Mouse (Mus musculus) CH12.LX (cell line): ENCODE measurements at regions not wholly inside any gene's neighbourhood (a gene's known extent, or its start where the extent isn't known, plus 50 kb on each side); places are given as distances from the start of the nearest gene placed in this dataset.

Source experiments
- DNase-seq: peaks from one replicate; pipeline ENCODE4 v3.0.0-alpha.2; 2013; ENCODE audit errors: extremely low read depth
- H3K27ac ChIP-seq: 2 replicates; pipeline ENCODE4 v1.5.1; 2012; ENCODE audit warnings: low read depth, mild to moderate bottlenecking, control low read depth, moderate library complexity; ENCODE audit not compliant: insufficient read depth
- H3K27me3 ChIP-seq: replicated peaks from 2 replicates; pipeline ENCODE3; 2012; ENCODE audit warnings: inconsistent platforms
- H3K36me3 ChIP-seq, 2 experiments: replicated peaks in 1 of 2; 2 replicates each; pipeline versions ENCODE3 to v1.6.1; 2012; ENCODE audit warnings: inconsistent platforms in 1 of 2, low read length in 1 of 2, mild to moderate bottlenecking in 1 of 2, mixed read lengths in 1 of 2, moderate library complexity in 1 of 2; ENCODE audit not compliant: control insufficient read depth in 1 of 2, insufficient read depth in 1 of 2
- H3K4me1 ChIP-seq, 2 experiments: 2 replicates each; pipeline ENCODE4 v1.6.1; 2012; ENCODE audit warnings: inconsistent platforms in 1 of 2, moderate library complexity in 1 of 2; ENCODE audit not compliant: insufficient read depth in 2 of 2, control insufficient read depth in 1 of 2
- H3K4me2 ChIP-seq: 2 replicates; pipeline ENCODE4 v1.6.1; 2012; ENCODE audit warnings: low read depth, mild to moderate bottlenecking, control low read depth; ENCODE audit not compliant: poor library complexity, insufficient read depth, severe bottlenecking
- H3K4me3 ChIP-seq, 3 experiments: fragments of 150-350 bp in 1 of 3; sonication (generic) in 1 of 3; replicated peaks in 1 of 3; 2 replicates each; pipeline versions ENCODE3 to v1.5.1; 2011 to 2012; ENCODE audit warnings: low read depth in 2 of 3, low read length in 2 of 3, mild to moderate bottlenecking in 2 of 3, moderate library complexity in 2 of 3, control low read depth in 1 of 3, improper control_type of control experiment in 1 of 3, inconsistent platforms in 1 of 3, mixed read lengths in 1 of 3; ENCODE audit not compliant: poor library complexity in 1 of 3
- H3K79me2 ChIP-seq: replicated peaks from 2 replicates; pipeline ENCODE4 v1.6.1; 2012; ENCODE audit warnings: mild to moderate bottlenecking, moderate library complexity; ENCODE audit not compliant: control insufficient read depth, poor library complexity, insufficient read depth, severe bottlenecking; ENCODE audit errors: extremely low read depth
- H3K9ac ChIP-seq: 2 replicates; pipeline ENCODE4 v1.6.1; 2012; ENCODE audit warnings: low read depth, mild to moderate bottlenecking, control low read depth, moderate library complexity; ENCODE audit not compliant: insufficient read depth
- H3K9me3 ChIP-seq: replicated peaks from 2 replicates; pipeline ENCODE3; 2012; ENCODE audit warnings: low read length, inconsistent platforms, mixed read lengths
- BHLHE40 ChIP-seq: IDR thresholded peaks from 2 replicates; pipeline ENCODE4 v1.6.1; 2011; ENCODE audit warnings: mild to moderate bottlenecking, low read depth, low read length, improper control_type of control experiment
- CHD1 ChIP-seq: IDR thresholded peaks from 2 replicates; pipeline ENCODE4 v1.6.1; 2012; ENCODE audit warnings: low read depth, low read length, improper control_type of control experiment, inconsistent platforms
- CHD2 ChIP-seq: IDR thresholded peaks from 2 replicates; pipeline ENCODE4 v1.6.1; 2011; ENCODE audit warnings: low read length, improper control_type of control experiment
- E2F4 ChIP-seq: IDR thresholded peaks from 2 replicates; pipeline ENCODE4 v1.6.1; 2011; ENCODE audit warnings: low read depth, low read length, improper control_type of control experiment; ENCODE audit not compliant: insufficient replicate concordance
- ETS1 ChIP-seq: conservative IDR thresholded peaks from 2 replicates; pipeline ENCODE4 v1.6.1; 2012; ENCODE audit warnings: low read depth, mild to moderate bottlenecking, inconsistent platforms, low read length, improper control_type of control experiment, moderate library complexity
- IRF4 ChIP-seq: IDR thresholded peaks from 2 replicates; pipeline ENCODE4 v1.6.1; 2014; ENCODE audit warnings: low read depth, mild to moderate bottlenecking, inconsistent platforms, low read length, improper control_type of control experiment
- JUND ChIP-seq: conservative IDR thresholded peaks from 2 replicates; pipeline ENCODE4 v1.6.1; 2011; ENCODE audit warnings: low read depth, low read length, improper control_type of control experiment
- MAX ChIP-seq: IDR thresholded peaks from 2 replicates; pipeline ENCODE4 v1.6.1; 2011; ENCODE audit warnings: low read length, improper control_type of control experiment
- MXI1 ChIP-seq: IDR thresholded peaks from 2 replicates; pipeline ENCODE4 v1.6.1; 2011; ENCODE audit warnings: mild to moderate bottlenecking, low read depth, low read length, improper control_type of control experiment
- MYC ChIP-seq: IDR thresholded peaks from 2 replicates; pipeline ENCODE4 v1.6.1; 2011; ENCODE audit warnings: low read depth, mild to moderate bottlenecking, improper control_type of control experiment, low read length
- NELFE ChIP-seq: IDR thresholded peaks from 2 replicates; pipeline ENCODE4 v1.6.1; 2011; ENCODE audit warnings: low read depth, low read length, improper control_type of control experiment
- NRF1 ChIP-seq: IDR thresholded peaks from 2 replicates; pipeline ENCODE4 v1.6.1; 2014; ENCODE audit warnings: low read depth, mild to moderate bottlenecking, inconsistent platforms, low read length, improper control_type of control experiment, moderate library complexity
- PAX5 ChIP-seq: IDR thresholded peaks from 2 replicates; pipeline ENCODE4 v1.6.1; 2012; ENCODE audit warnings: low read length, inconsistent platforms, mixed read lengths
- POLR2A ChIP-seq: IDR thresholded peaks from 2 replicates; pipeline ENCODE4 v1.6.1; 2011; ENCODE audit warnings: low read depth, mild to moderate bottlenecking, improper control_type of control experiment, low read length
- POLR2AphosphoS2 ChIP-seq: IDR thresholded peaks from 2 replicates; pipeline ENCODE4 v1.6.1; 2011; ENCODE audit warnings: low read depth, low read length, improper control_type of control experiment
- SIN3A ChIP-seq: IDR thresholded peaks from 2 replicates; pipeline ENCODE4 v1.6.1; 2012; ENCODE audit warnings: low read length, improper control_type of control experiment, inconsistent platforms
- USF1 ChIP-seq: IDR thresholded peaks from 2 replicates; pipeline ENCODE4 v1.6.1; 2014; ENCODE audit warnings: low read depth, mild to moderate bottlenecking, inconsistent platforms, low read length, improper control_type of control experiment
- USF2 ChIP-seq: conservative IDR thresholded peaks from 2 replicates; pipeline ENCODE4 v1.6.1; 2011; ENCODE audit warnings: low read depth, low read length, improper control_type of control experiment
- ZKSCAN1 ChIP-seq: IDR thresholded peaks from 2 replicates; pipeline ENCODE4 v1.6.1; 2012; ENCODE audit warnings: low read depth, inconsistent platforms, low read length, improper control_type of control experiment, borderline replicate concordance
- ZMIZ1 ChIP-seq: IDR thresholded peaks from 2 replicates; pipeline ENCODE4 v1.6.1; 2012; ENCODE audit warnings: low read depth, mild to moderate bottlenecking, inconsistent platforms, low read length, improper control_type of control experiment
- dilution Hi-C: fragments of 300-500 bp; cut with MboI; formaldehyde crosslinking; loops from 2 replicates; pipeline ENCODE4 v1.14.3; 2020; ENCODE audit warnings: low sequenced_read_pairs; ENCODE audit not compliant: extremely low pct_unique_long_range_greater_than_20kb, extremely low pct_ligation_motif_present
- in situ Hi-C: fragments of 300-500 bp; cut with MboI; formaldehyde crosslinking; loops from 3 replicates; pipeline ENCODE4 v1.14.3; 2019; ENCODE audit warnings: low sequenced_read_pairs, low pct_ligation_motif_present, low pct_unique_long_range_greater_than_20kb, mixed read lengths

- dilution Hi-C loops: no loop called here
- H3K27ac ChIP-seq: no peak overlapping the region
- in situ Hi-C loops: no loop called here
- peaks cover 57% of the 10 kb centered on the region for H3K27me3 ChIP-seq
- no peaks in the 10 kb centered on the region for H3K4me1 ChIP-seq
- peaks cover under 1% of the 10 kb centered on the region for H3K9me3 ChIP-seq
- TF ChIP-seq USF1 (no peak), BHLHE40 (no peak), ZMIZ1 (no peak), CHD2 (no peak), MYC (no peak)
- TF ChIP-seq, all 38 proteins: peak for 0
- Histone ChIP-seq H3K79me2 (no peaks in the 10 kb centered on the region), H3K4me3 (no peak overlapping the region), H3K9ac (no peak overlapping the region), H3K36me3 (no peaks in the 10 kb centered on the region), H3K4me2 (no peak overlapping the region)
- no peak for DNase-seq
These were observed 166.7 kb upstream of the Msx2 start for GRCm38 (mm10) chr13:53639584-53639983.

GRCm38 (mm10) chr13:53639115-53639514, 166.2 kb upstream of the Msx2 start:
- dilution Hi-C loops: no loop called here
- no peaks in the 10 kb centered on the region for H3K4me1 ChIP-seq
- H3K4me3 ChIP-seq: no peak overlapping the region
- no peaks in the 10 kb centered on the region for H3K79me2 ChIP-seq
- H3K27ac ChIP-seq: no peak overlapping the region
- no peak overlapping the region for H3K9ac ChIP-seq
- H3K9me3 ChIP-seq: no peaks in the 10 kb centered on the region
- TF ChIP-seq USF2: no peak
- no peak for TF ChIP-seq E2F4
- TF ChIP-seq NRF1: no peak
- no peak for TF ChIP-seq IRF4
- no peak for TF ChIP-seq SIN3A
- TF ChIP-seq ZKSCAN1: no peak
- no peak for TF ChIP-seq JUND
- TF ChIP-seq ZMIZ1: no peak
- no peak for TF ChIP-seq PAX5
- TF ChIP-seq POLR2A: no peak
- no peak for TF ChIP-seq NELFE
- no peak for TF ChIP-seq CHD1
- TF ChIP-seq MAX: no peak
- no peak for TF ChIP-seq MXI1
- no peak for TF ChIP-seq POLR2AphosphoS2
- no peak for TF ChIP-seq ETS1
- TF ChIP-seq, all 38 proteins: peak for 0
- in situ Hi-C loops: no loop called here
- Histone ChIP-seq H3K36me3 (no peaks in the 10 kb centered on the region), H3K4me2 (no peak overlapping the region), H3K27me3 (peaks cover 60% of the 10 kb centered on the region)
- no peak for DNase-seq
